Mouse (Mus musculus): ENCODE data around the gene Tomm5. TPM values are rescaled to one million over a fixed set of nuclear protein-coding genes. Genes with fewer than 3 reads are reported as not detected.
A peak's percentile ranks its signal among the peaks of the same experiment; 100 is the strongest.

The Tomm5 gene
- polyA plus RNA-seq (2012; fragmentation: generic; extraction: Trizol), result 552 TPM
- long read RNA-seq, experiment 1, transcript Tomm5-202 (3 exons, 679 nt), result minor isoform, 8 of 81 reads
- long read RNA-seq, experiment 1, transcript Tomm5-204 (2 exons, 639 nt), result major isoform, 71 of 81 reads
- long read RNA-seq, experiment 1, partial matches to known transcripts, result 2 of 81 reads
- long read RNA-seq, experiment 1, other reads (novel, unspliced or antisense), result 0 of 81 reads
- long read RNA-seq, experiment 2, transcript Tomm5-204 (2 exons, 639 nt), result major isoform, 13 of 14 reads
- long read RNA-seq, experiment 2, partial matches to known transcripts, result 0 of 14 reads
- long read RNA-seq, experiment 2, other reads (novel, unspliced or antisense), result 0 of 14 reads

- Histone ChIP-seq H3K27me3 (ENCODE audit: control insufficient read depth, insufficient read depth, insufficient read length) (no peaks in the 10 kb centered on the region), H3K4me3 (ENCODE audit: insufficient read depth, poor library complexity, severe bottlenecking) (peak within 1 kb of the TSS; percentile 95), H3K36me3 (ENCODE audit: control insufficient read depth, insufficient read depth) (peaks cover 40% of the 10 kb centered on the region), H3K79me3 (ENCODE audit: low read depth) (peaks cover 36% of the 10 kb centered on the region), H3K79me2 (ENCODE audit: control insufficient read depth, insufficient read depth) (peaks cover 48% of the 10 kb centered on the region), H3ac (ENCODE audit: control insufficient read depth, insufficient read length, low read depth) (peak within 1 kb of the TSS; percentile 100)
- TF ChIP-seq FOSL1 (IDR thresholded peaks at IDR 0.05; ENCODE audit: insufficient read depth, low read length, poor library complexity, severe bottlenecking), result no peak
- TF ChIP-seq USF1 (IDR thresholded peaks at IDR 0.05; ENCODE audit: low read depth), result no peak
- no peak for TF ChIP-seq CEBPB (IDR thresholded peaks at IDR 0.05; ENCODE audit: low read depth)
- TF ChIP-seq MYOD1 (IDR thresholded peaks at IDR 0.05; ENCODE audit: control insufficient read depth, insufficient read length, low read depth), result no peak
- TF ChIP-seq MYOG (IDR thresholded peaks at IDR 0.05; ENCODE audit: control insufficient read depth, extremely low read depth, insufficient read length), result no peak
- peak; percentile 86 for TF ChIP-seq MAX (IDR thresholded peaks at IDR 0.05)
- TF ChIP-seq CTCF (IDR thresholded peaks at IDR 0.05; ENCODE audit: control insufficient read depth, insufficient read depth, insufficient read length), result peak; percentile 32
These were observed at the start of gene Tomm5 for GRCm38 (mm10) chr4:45107601-45108277. Tomm5 (minus strand) TSS chr4:45108114.

- Histone ChIP-seq H3K27me3 (ENCODE audit: control insufficient read depth, insufficient read depth, insufficient read length) (no peaks in the 10 kb centered on the region), H3K79me2 (ENCODE audit: control insufficient read depth, insufficient read depth) (no peaks in the 10 kb centered on the region), H3K79me3 (ENCODE audit: low read depth) (no peaks in the 10 kb centered on the region), H3ac (ENCODE audit: control insufficient read depth, insufficient read length, low read depth) (no peak overlapping the region), H3K4me3 (ENCODE audit: insufficient read depth, poor library complexity, severe bottlenecking) (no peak overlapping the region), H3K36me3 (ENCODE audit: control insufficient read depth, insufficient read depth) (no peaks in the 10 kb centered on the region)
- TF ChIP-seq MAX (IDR thresholded peaks at IDR 0.05) (no peak), CEBPB (IDR thresholded peaks at IDR 0.05; ENCODE audit: low read depth) (no peak), MYOG (IDR thresholded peaks at IDR 0.05; ENCODE audit: control insufficient read depth, extremely low read depth, insufficient read length) (no peak), USF1 (IDR thresholded peaks at IDR 0.05; ENCODE audit: low read depth) (no peak), CTCF (IDR thresholded peaks at IDR 0.05; ENCODE audit: control insufficient read depth, insufficient read depth, insufficient read length) (no peak), FOSL1 (IDR thresholded peaks at IDR 0.05; ENCODE audit: insufficient read depth, low read length, poor library complexity, severe bottlenecking) (no peak), MYOD1 (IDR thresholded peaks at IDR 0.05; ENCODE audit: control insufficient read depth, insufficient read length, low read depth) (no peak)
These were observed 48.5 kb upstream of the Tomm5 start for GRCm38 (mm10) chr4:45156433-45156832.

- Histone ChIP-seq H3K27me3 (ENCODE audit: control insufficient read depth, insufficient read depth, insufficient read length) (no peaks in the 10 kb centered on the region), H3K79me3 (ENCODE audit: low read depth) (no peaks in the 10 kb centered on the region), H3K79me2 (ENCODE audit: control insufficient read depth, insufficient read depth) (no peaks in the 10 kb centered on the region), H3K4me3 (ENCODE audit: insufficient read depth, poor library complexity, severe bottlenecking) (no peak overlapping the region), H3K36me3 (ENCODE audit: control insufficient read depth, insufficient read depth) (no peaks in the 10 kb centered on the region), H3ac (ENCODE audit: control insufficient read depth, insufficient read length, low read depth) (no peak overlapping the region)
- no peak for TF ChIP-seq MAX (IDR thresholded peaks at IDR 0.05)
- TF ChIP-seq CEBPB (IDR thresholded peaks at IDR 0.05; ENCODE audit: low read depth), result no peak
- TF ChIP-seq USF1 (IDR thresholded peaks at IDR 0.05; ENCODE audit: low read depth), result no peak
- TF ChIP-seq CTCF (IDR thresholded peaks at IDR 0.05; ENCODE audit: control insufficient read depth, insufficient read depth, insufficient read length), result no peak
- TF ChIP-seq FOSL1 (IDR thresholded peaks at IDR 0.05; ENCODE audit: insufficient read depth, low read length, poor library complexity, severe bottlenecking), result no peak
- no peak for TF ChIP-seq MYOD1 (IDR thresholded peaks at IDR 0.05; ENCODE audit: control insufficient read depth, insufficient read length, low read depth)
- TF ChIP-seq MYOG (IDR thresholded peaks at IDR 0.05; ENCODE audit: control insufficient read depth, extremely low read depth, insufficient read length), result no peak
These were observed 35.1 kb upstream of the Tomm5 start for GRCm38 (mm10) chr4:45143005-45143404.

GRCm38 (mm10) chr4:45142411-45142810, 34.5 kb upstream of the Tomm5 start:
- no peaks in the 10 kb centered on the region for H3K79me3 ChIP-seq (ENCODE audit: low read depth)
- no peak overlapping the region for H3ac ChIP-seq (ENCODE audit: control insufficient read depth, insufficient read length, low read depth)
- H3K4me3 ChIP-seq (ENCODE audit: insufficient read depth, poor library complexity, severe bottlenecking), result no peak overlapping the region
- TF ChIP-seq MAX (IDR thresholded peaks at IDR 0.05), result peak; percentile 79
- no peak for TF ChIP-seq USF1 (IDR thresholded peaks at IDR 0.05; ENCODE audit: low read depth)
- H3K79me2 ChIP-seq (ENCODE audit: control insufficient read depth, insufficient read depth), result no peaks in the 10 kb centered on the region
- no peaks in the 10 kb centered on the region for H3K36me3 ChIP-seq (ENCODE audit: control insufficient read depth, insufficient read depth)
- H3K27me3 ChIP-seq (ENCODE audit: control insufficient read depth, insufficient read depth, insufficient read length), result no peaks in the 10 kb centered on the region

GRCm38 (mm10) chr4:45141835-45142234, 33.9 kb upstream of the Tomm5 start:
- Histone ChIP-seq H3K36me3 (ENCODE audit: control insufficient read depth, insufficient read depth) (no peaks in the 10 kb centered on the region), H3ac (ENCODE audit: control insufficient read depth, insufficient read length, low read depth) (no peak overlapping the region), H3K27me3 (ENCODE audit: control insufficient read depth, insufficient read depth, insufficient read length) (no peaks in the 10 kb centered on the region), H3K4me3 (ENCODE audit: insufficient read depth, poor library complexity, severe bottlenecking) (no peak overlapping the region), H3K79me3 (ENCODE audit: low read depth) (no peaks in the 10 kb centered on the region), H3K79me2 (ENCODE audit: control insufficient read depth, insufficient read depth) (no peaks in the 10 kb centered on the region)
- TF ChIP-seq MYOG (IDR thresholded peaks at IDR 0.05; ENCODE audit: control insufficient read depth, extremely low read depth, insufficient read length) (no peak), MAX (IDR thresholded peaks at IDR 0.05) (no peak), CEBPB (IDR thresholded peaks at IDR 0.05; ENCODE audit: low read depth) (no peak), MYOD1 (IDR thresholded peaks at IDR 0.05; ENCODE audit: control insufficient read depth, insufficient read length, low read depth) (no peak), CTCF (IDR thresholded peaks at IDR 0.05; ENCODE audit: control insufficient read depth, insufficient read depth, insufficient read length) (no peak), USF1 (IDR thresholded peaks at IDR 0.05; ENCODE audit: low read depth) (peak; percentile 41)

Data from C2C12 (cell line).